Mouse (Mus musculus) mammary gland, adult 2 months (tissue): ENCODE results near the gene Trim6. TPM values are rescaled to one million over a fixed set of nuclear protein-coding genes. Genes with fewer than 3 reads are reported as not detected.

ENCODE experiments used
- polyA plus RNA-seq: library from polyadenylated mRNA; depleted of rRNA; stranded (reverse); fragments of >200 nt; gene quantifications from 2 replicates; pipeline ENCODE4 v1.2.3, GENCODE M21; 2012; ENCODE audit warnings: low replicate concordance; rRNA removed

The Trim6 gene
- 0.97 and 1.1 TPM in 2 replicates for polyA plus RNA-seq

GRCm38 (mm10) chr7:104218701-104219569 is at the start of gene Trim6:
TSS of gene Trim6 (plus strand) at chr7:104218793.

GRCm38 (mm10) chr7:104183292-104183691 is 35.3 kb upstream of the Trim6 start, which contains the start of gene Olfr648:
TSS of gene Olfr648 (minus strand) at chr7:104183392.

GRCm38 (mm10) chr7:104195885-104196284 is 22.7 kb upstream of the Trim6 start, which contains the start of gene Olfr649:
TSS of gene Olfr649 (minus strand) at chr7:104195985.

GRCm38 (mm10) chr7:104244287-104245181 is 25.9 kb downstream of the Trim6 start, which contains the start of gene Trim34a:
TSS of gene Trim34a (plus strand) at chr7:104244457.

Other genes starting within 250 kb of the Trim6 start
- gene Olfr635, start 247.6 kb upstream of the Trim6 start, polyA plus RNA-seq: not detected in 2 replicates
- not detected in 2 replicates for gene Olfr638, start 220.0 kb upstream of the Trim6 start, polyA plus RNA-seq
- not detected in 2 replicates for gene Olfr639, start 201.5 kb upstream of the Trim6 start, polyA plus RNA-seq
- not detected in 2 replicates for gene Olfr640, start 193.2 kb upstream of the Trim6 start, polyA plus RNA-seq
- gene Olfr641, start 183.3 kb upstream of the Trim6 start, polyA plus RNA-seq: not detected in 2 replicates
- gene Olfr642, start 166.1 kb upstream of the Trim6 start, polyA plus RNA-seq: not detected in 2 replicates
- gene 4930516K23Rik, start 157.3 kb upstream of the Trim6 start, polyA plus RNA-seq: not detected in 2 replicates
- not detected in 2 replicates for gene Olfr644, start 146.9 kb upstream of the Trim6 start, polyA plus RNA-seq
- gene Olfr645, start 133.3 kb upstream of the Trim6 start, polyA plus RNA-seq: not detected in 2 replicates
- gene Olfr646, start 113.9 kb upstream of the Trim6 start, polyA plus RNA-seq: not detected in 2 replicates
- gene Ubqln5, start 89.0 kb upstream of the Trim6 start, polyA plus RNA-seq: not detected in 2 replicates
- not detected in 2 replicates for gene Olfr643, start 81.4 kb upstream of the Trim6 start, polyA plus RNA-seq
- gene Ubqln3, start 75.5 kb upstream of the Trim6 start, polyA plus RNA-seq: not detected in 2 replicates
- gene Ubqlnl, start 68.2 kb upstream of the Trim6 start, polyA plus RNA-seq: not detected in 2 replicates
- gene Olfm5, start 54.0 kb upstream of the Trim6 start, polyA plus RNA-seq: not detected in 2 replicates
- not detected in 2 replicates for gene Olfr648, start 35.4 kb upstream of the Trim6 start, polyA plus RNA-seq
- not detected in 2 replicates for gene Olfr649, start 22.8 kb upstream of the Trim6 start, polyA plus RNA-seq
- 10.2 and 25.5 TPM in 2 replicates for gene Trim34a, start 25.7 kb downstream of the Trim6 start, polyA plus RNA-seq
- gene Trim5, start 69.3 kb downstream of the Trim6 start, polyA plus RNA-seq: 0.94 and 2.2 TPM in 2 replicates
- gene Trim12a, start 96.7 kb downstream of the Trim6 start, polyA plus RNA-seq: 5.0 and 10.4 TPM in 2 replicates
- 3.1 and 4.1 TPM in 2 replicates for gene Trim34b, start 110.7 kb downstream of the Trim6 start, polyA plus RNA-seq
- 3.1 and 6.3 TPM in 2 replicates for gene Trim12c, start 134.6 kb downstream of the Trim6 start, polyA plus RNA-seq
- 0.74 and 1.5 TPM in 2 replicates for gene Trim30b, start 151.1 kb downstream of the Trim6 start, polyA plus RNA-seq
- gene Trim30c, start 182.0 kb downstream of the Trim6 start, polyA plus RNA-seq: 0.27 and 0.29 TPM in 2 replicates
- gene Trim30a, start 246.4 kb downstream of the Trim6 start, polyA plus RNA-seq: 5.6 and 13.5 TPM in 2 replicates